Mouse (Mus musculus): Measurements from ENCODE around the gene Plxdc2.
"Not testable (repeated sequence)": the region's sequence is repeated elsewhere in the genome, so short reads cannot be mapped to it uniquely, and the experiment has no call there.

The Plxdc2 gene

DNA sequence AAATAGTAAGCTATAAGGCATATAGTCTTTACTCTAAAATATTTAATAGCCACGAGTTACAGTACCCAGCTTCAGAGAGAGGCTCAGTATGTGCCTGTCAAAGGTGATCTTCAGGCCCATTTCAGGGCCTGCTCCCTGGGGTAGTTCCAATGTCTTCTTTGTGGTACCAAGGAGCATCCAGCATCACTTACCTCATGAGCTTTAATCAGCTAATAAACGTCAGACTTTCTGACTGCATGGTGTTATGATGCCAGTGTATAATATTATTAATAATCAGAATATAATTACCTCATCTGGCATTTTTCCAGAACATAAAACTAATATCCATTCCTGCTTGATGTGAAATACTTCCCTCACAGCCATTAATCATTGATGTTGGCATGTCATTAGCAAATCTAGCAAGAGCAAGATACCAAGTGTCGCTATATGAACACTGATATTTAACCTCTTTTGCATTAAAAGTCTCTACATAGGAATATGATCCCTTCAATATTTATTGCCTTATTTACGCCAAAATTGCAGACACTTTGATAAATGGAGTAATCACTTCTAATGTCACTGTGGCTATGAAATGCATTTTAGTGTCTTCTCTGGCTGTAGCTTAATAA, 393.3 kb downstream of the Plxdc2 start:
- DNase-seq (ENCODE audit: low spot score in 2 of 2): no peak

DNA sequence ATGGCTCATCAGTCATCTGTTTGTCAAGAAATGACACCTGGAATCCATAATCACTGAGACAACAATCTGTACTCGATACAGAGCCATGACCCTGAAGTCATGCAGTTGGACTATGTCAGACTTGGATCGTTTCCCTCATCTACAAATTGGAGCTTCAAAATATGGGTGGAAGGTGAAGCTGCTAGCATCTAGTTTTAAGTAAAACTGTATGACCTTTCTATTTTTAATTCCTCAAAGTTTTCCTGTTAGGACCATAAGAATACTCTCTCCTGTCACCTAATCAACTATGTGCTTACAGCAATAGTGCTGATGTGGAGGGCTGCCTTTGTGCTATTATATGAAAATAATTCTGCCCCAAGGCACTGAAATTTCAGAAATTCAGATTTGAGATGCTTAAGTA, 401.1 kb downstream of the Plxdc2 start:
- DNase-seq (ENCODE audit: low spot score in 2 of 2): no peak

DNA sequence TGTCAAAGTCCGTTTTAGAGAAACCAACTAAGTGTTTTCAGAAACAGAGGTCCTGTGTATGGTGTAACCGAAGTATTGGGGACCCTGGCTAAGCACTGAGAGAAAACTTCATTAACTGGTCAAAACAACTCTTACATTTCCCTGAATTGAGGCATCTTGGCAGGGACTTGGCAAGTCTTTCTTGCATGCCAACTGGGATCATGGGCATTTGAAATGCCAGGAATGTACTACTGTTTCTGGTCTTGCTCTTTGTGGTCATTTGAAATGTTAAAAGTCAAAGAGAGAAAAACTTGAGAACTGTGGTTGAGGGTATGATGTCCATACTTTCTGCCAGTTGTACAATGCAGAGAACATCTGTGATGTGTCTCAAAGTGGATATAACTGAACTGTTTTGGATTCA, 403.7 kb downstream of the Plxdc2 start:
- DNase-seq (ENCODE audit: low spot score in 2 of 2): no peak

DNA sequence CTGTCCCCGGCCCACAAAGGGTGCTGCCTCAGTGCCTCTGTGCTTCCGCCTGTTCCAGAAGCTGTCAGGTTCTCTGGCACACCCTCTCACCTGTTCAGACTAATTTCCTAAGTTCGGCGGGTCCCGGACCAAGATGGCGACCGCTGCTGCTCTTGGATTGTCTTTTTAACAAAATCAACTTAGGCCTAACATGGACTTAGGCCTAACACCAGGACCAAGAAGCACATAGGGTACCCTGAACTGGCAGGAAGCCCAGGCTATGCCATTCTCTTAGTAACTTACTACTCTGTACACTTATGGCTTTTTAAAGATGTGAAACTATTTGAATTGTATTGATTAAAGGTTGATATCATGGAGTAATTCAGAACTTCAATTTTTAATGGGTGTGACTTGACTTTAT, 413.0 kb downstream of the Plxdc2 start:
- not testable (repeated sequence) for DNase-seq (ENCODE audit: low spot score in 2 of 2)

DNA sequence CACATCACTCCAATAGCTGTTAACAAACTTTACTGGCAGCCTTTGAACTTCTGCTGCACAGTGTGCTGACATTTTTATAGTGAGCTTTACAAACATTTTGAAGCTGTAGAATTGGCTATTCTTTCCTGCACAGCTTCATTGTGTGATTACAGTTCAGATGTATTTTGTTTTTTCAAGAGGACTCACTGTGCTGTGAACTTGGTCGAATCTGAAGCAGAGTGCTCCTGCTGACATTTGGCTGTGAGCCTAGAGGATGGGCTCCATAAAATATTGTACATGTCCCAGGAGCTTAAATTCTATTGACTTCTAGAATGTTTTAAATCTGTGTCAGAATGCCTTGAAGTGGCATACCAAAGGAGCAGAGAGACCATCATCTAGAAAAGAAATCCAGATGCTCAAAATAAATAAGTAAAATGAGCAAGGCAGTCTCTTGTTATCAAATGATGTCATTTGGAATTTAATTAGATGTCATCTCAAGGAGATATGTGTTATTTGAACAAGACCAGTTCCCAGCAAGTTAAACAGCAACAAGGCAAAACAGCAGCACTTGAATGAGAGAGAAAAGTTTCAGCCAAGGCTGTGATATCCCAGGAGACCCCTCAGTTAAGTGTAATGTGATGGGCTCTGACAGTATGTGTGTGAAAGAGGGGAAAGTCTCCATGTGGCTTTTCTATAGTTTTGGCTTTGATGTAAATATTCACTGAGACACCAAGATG, 417.5 kb downstream of the Plxdc2 start:
- DNase-seq (ENCODE audit: low spot score in 2 of 2): no peak

DNA sequence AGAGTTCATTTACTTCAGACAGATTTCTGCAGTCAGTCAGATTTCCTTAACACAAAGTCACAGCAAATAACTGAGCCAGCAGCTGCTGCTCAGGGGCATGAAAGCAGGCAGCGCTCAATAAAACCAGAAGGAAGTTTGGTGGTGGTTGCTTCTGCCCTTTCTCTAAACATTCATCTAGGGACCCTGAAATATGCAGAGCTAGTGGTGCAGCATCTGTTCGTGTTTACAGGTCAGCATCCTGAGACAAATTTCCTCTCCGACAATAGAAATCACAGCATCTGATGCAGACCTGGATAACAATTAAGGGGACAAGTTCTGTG, 418.0 kb downstream of the Plxdc2 start:
- DNase-seq (ENCODE audit: low spot score in 2 of 2): no peak

DNA sequence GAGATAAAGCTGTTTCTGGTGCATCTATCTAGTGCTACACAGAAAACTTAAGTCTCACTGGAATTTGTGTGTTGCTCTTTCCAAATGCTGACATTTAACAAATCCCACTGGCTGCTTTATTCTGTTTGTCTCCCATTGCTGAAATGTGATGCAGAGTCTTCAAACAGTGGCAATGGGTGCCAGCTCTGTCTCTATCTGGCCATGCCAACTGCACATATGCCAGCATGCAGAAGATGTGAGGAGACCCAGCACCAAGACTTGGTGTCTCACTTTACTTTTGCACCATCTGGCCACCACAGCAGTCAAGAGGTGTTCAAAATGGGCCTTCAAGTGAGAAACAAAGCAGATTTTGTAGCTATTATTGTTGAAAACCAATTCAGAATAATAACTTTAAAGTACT, 439.2 kb downstream of the Plxdc2 start:
- DNase-seq (ENCODE audit: low spot score in 2 of 2): no peak
